Mouse (Mus musculus) megakaryocyte-erythroid progenitor cell, adult 5-6 weeks (primary cell): ENCODE measurements at regions not wholly inside any gene's neighbourhood (a gene's known extent, or its start where the extent isn't known, plus 50 kb on each side); places are given as distances from the start of the nearest gene placed in this dataset.

Experiments used
- ATAC-seq: replicated peaks from 2 replicates; pipeline ENCODE4 v1.8.0; 2016; ENCODE audit warnings: mild to moderate bottlenecking, inconsistent platforms; ENCODE audit not compliant: severe bottlenecking, poor library complexity, low FRiP score, low TSS enrichment

- peak; percentile 47 for ATAC-seq
Measured at GRCm38 (mm10) chr4:95284192-95284591, 232.2 kb upstream of the Jun start.

GRCm38 (mm10) chr4:95284696-95285095, 232.7 kb upstream of the Jun start:
- no peak for ATAC-seq

GRCm38 (mm10) chr4:95290321-95290720, 238.3 kb upstream of the Jun start:
- ATAC-seq: no peak

- no peak for ATAC-seq
Measured at GRCm38 (mm10) chr4:95294110-95294509, 242.1 kb upstream of the Jun start.

- no peak for ATAC-seq
Measured at GRCm38 (mm10) chr4:95301907-95302306, 249.9 kb upstream of the Jun start.

- ATAC-seq: peak; percentile 55; the same call in 1 of the 2 replicates
Measured at GRCm38 (mm10) chr4:95303337-95303736, 251.3 kb upstream of the Jun start.

- no peak for ATAC-seq
Measured at GRCm38 (mm10) chr4:95304006-95304405, 252.0 kb upstream of the Jun start.

GRCm38 (mm10) chr4:95307134-95307533, 250.2 kb upstream of the Fggy start:
- no peak for ATAC-seq

GRCm38 (mm10) chr4:95308469-95308895, 248.8 kb upstream of the Fggy start:
- ATAC-seq: no peak

GRCm38 (mm10) chr4:95310410-95310809, 246.9 kb upstream of the Fggy start:
- ATAC-seq: no peak

- no peak for ATAC-seq
Measured at GRCm38 (mm10) chr4:95317821-95318290, 239.5 kb upstream of the Fggy start.

GRCm38 (mm10) chr4:95318561-95318960, 238.7 kb upstream of the Fggy start:
- ATAC-seq: no peak

- no peak for ATAC-seq
Measured at GRCm38 (mm10) chr4:95319036-95319435, 238.3 kb upstream of the Fggy start.

- ATAC-seq: no peak
Measured at GRCm38 (mm10) chr4:95325861-95326260, 231.4 kb upstream of the Fggy start.

- no peak for ATAC-seq
Measured at GRCm38 (mm10) chr4:95339822-95340221, 217.5 kb upstream of the Fggy start.

GRCm38 (mm10) chr4:95340926-95341325, 216.4 kb upstream of the Fggy start:
- ATAC-seq: no peak

- no peak for ATAC-seq
Measured at GRCm38 (mm10) chr4:95346722-95347197, 210.5 kb upstream of the Fggy start.

GRCm38 (mm10) chr4:95347436-95347835, 209.9 kb upstream of the Fggy start:
- no peak for ATAC-seq

- no peak for ATAC-seq
Measured at GRCm38 (mm10) chr4:95348405-95349123, 208.7 kb upstream of the Fggy start.

- ATAC-seq: peak; percentile 45; the same call in 1 of the 2 replicates
Measured at GRCm38 (mm10) chr4:95353894-95354319, 203.4 kb upstream of the Fggy start.

GRCm38 (mm10) chr4:95358674-95359073, 198.6 kb upstream of the Fggy start:
- no peak for ATAC-seq
